Mouse (Mus musculus) kidney, adult 2 months (tissue): Measurements from ENCODE around the gene Tsr3. TPM values are rescaled to one million over a fixed set of nuclear protein-coding genes. Genes with fewer than 3 reads are reported as not detected.

Experiments
- DNase-seq: peaks from one replicate; pipeline ENCODE4 v3.0.0; 2021
- H3K27ac ChIP-seq: fragments of 200-500 bp; 2 replicates; pipeline ENCODE4 v1.5.1; 2012; ENCODE audit warnings: low read depth, low read length, control low read depth, inconsistent platforms; ENCODE audit not compliant: insufficient read depth
- H3K27me3 ChIP-seq: fragments of 200-500 bp; replicated peaks from 2 replicates; pipeline ENCODE4 v1.6.1; 2012; ENCODE audit warnings: mild to moderate bottlenecking, moderate library complexity, low read length, inconsistent platforms; ENCODE audit not compliant: control insufficient read depth, insufficient read depth
- H3K36me3 ChIP-seq: fragments of 200-500 bp; 2 replicates; pipeline ENCODE4 v1.6.1; 2012; ENCODE audit warnings: mild to moderate bottlenecking, moderate library complexity, low read length, inconsistent platforms; ENCODE audit not compliant: control insufficient read depth, insufficient read depth
- H3K4me1 ChIP-seq: fragments of 200-500 bp; 2 replicates; pipeline ENCODE4 v1.6.1; 2011; ENCODE audit warnings: low read length; ENCODE audit not compliant: control insufficient read depth, insufficient read depth
- H3K4me3 ChIP-seq: fragments of 200-500 bp; 2 replicates; pipeline ENCODE4 v1.5.1; 2011; ENCODE audit warnings: mild to moderate bottlenecking, low read depth, low read length, control low read depth; ENCODE audit not compliant: insufficient read depth
- CTCF ChIP-seq: fragments of 200-500 bp; conservative IDR thresholded peaks from 2 replicates; pipeline ENCODE4 v1.5.1; 2011; ENCODE audit warnings: low read depth, mild to moderate bottlenecking, control low read depth, low read length, moderate library complexity, mixed read lengths; ENCODE audit not compliant: insufficient read depth, insufficient read length
- POLR2A ChIP-seq: fragments of 200-500 bp; IDR thresholded peaks from one replicate; pipeline ENCODE4 v1.6.1; 2011; ENCODE audit warnings: low read depth, low read length, control low read depth
- WGBS: fragments of 180-500 bp; shearing (Covaris S2); methylation state at CpG from one replicate; pipeline ENCODE4 v1.1.7; 2018; 5-methylcytosine and 5-hydroxymethylcytosine counted together
- polyA plus RNA-seq: library from polyadenylated mRNA; depleted of rRNA; stranded (reverse); fragments of >200 nt; gene quantifications from 2 replicates; pipeline ENCODE4 v1.2.3, GENCODE M21; 2012; rRNA removed

The Tsr3 gene
- polyA plus RNA-seq, result 20.0 and 21.6 TPM in 2 replicates

DNA sequence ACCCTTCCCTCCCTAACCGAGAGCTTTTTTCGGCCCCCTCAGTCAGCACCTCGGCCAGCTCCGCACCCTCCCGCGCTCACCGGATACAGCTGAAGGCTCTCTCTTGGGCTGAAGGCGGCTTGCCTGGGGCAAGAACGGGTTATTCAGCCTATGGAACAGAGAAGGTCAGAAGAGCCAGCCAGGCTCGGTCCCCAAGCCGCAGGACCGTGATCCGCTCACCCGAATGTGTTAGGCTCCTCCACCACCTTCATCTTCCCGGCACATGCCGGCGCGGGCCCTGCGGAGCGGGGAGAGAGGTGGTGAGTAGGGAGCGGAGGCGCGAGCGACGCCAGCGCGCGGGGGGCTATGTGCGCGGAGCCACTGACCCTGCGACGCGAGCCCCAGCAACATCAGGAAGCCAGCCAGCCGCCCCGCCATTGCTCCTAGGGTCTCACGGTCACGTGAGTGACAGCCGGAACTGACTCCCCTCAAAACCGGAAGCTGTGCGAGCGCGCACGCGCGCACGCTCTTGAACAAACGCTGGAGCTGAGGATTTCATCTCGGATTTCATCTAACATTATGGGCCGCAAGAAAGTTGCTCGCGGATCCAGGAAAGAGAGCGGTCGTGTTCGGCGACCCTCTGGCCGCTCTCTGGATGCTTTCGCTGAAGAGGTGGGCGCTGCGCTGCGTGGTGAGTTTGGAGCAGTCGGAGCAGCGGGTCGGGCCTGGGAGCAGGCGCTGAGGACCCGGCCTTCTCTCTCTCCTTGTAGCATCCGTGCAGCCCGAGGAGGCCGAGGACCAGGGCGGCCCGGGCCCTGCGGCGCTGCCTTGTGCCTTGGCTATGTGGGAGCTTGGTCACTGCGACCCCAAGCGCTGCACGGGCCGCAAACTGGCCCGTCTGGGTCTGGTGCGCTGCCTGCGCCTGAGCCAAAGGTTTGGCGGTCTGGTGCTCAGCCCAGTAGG lies at the start of gene Tsr3, which contains the start of gene Gnptg:
Tsr3 (plus strand) TSS at position 476 of the 942 bp plus-strand sequence.
Gnptg (minus strand) TSS at position 430 of the 942 bp plus-strand sequence.
- Histone ChIP-seq H3K4me1 (no peaks in the 10 kb centered on the region), H3K27me3 (no peaks in the 10 kb centered on the region), H3K36me3 (no peaks in the 10 kb centered on the region), H3K27ac (peak within 1 kb of the TSS; percentile 26; the same call in 1 of the 2 replicates), H3K4me3 (peak within 1 kb of the TSS; percentile 78)
- DNase-seq, result peak; percentile 91
- WGBS, result under 1% methylated on average over 80 of the region's 80 CpGs
- TF ChIP-seq CTCF, result no peak
- TF ChIP-seq POLR2A, result no peak

DNA sequence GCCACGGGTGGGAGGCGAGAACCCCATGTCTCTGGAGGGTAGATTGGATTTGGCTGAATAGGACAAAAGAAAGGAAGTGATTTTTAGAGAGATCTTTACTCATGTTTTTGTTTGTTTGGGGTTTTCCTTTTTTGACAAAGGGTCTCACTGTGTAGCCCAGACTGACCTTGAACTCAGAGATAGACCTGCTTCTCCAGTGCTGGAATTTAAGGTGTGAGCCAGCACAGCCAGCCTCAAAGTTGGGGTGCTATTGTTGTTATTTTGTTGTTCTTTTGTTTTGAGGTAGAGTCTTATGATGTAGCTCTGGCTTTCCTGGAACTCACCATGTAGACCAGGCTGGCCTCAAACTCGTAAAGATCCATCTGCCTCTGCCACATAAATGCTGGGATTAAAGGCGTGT lies 37.6 kb upstream of the Tsr3 start:
- H3K27me3 ChIP-seq, result no peaks in the 10 kb centered on the region
- WGBS, result 97% methylated on average over 4 of the region's 4 CpGs
- H3K27ac ChIP-seq, result no peak overlapping the region
- H3K36me3 ChIP-seq, result no peaks in the 10 kb centered on the region; the same call in 1 of the 2 replicates
- H3K4me3 ChIP-seq, result no peak overlapping the region
- TF ChIP-seq POLR2A (no peak), CTCF (no peak)
- DNase-seq, result no peak
- H3K4me1 ChIP-seq, result no peaks in the 10 kb centered on the region

DNA sequence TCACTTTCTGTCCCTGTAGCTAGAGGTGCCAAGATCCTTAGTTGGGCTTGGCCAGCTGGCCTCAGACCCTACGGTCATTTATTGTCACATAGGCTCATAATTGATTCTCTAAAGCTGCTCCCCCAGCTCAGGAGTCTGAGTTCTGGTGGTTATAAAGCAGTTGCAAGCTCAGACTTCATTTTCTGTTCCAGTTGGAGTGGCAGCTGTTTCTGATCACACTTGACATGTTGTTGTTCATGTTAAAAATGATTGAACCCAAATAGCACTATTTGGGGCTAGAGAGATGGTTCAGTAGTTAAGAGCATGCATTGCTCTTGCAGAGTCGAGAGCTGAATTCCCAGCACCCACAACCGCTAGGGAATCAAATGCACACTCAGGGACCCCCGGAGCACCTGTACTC lies 30.0 kb upstream of the Tsr3 start:
- TF ChIP-seq CTCF, result no peak
- TF ChIP-seq POLR2A, result no peak

DNA sequence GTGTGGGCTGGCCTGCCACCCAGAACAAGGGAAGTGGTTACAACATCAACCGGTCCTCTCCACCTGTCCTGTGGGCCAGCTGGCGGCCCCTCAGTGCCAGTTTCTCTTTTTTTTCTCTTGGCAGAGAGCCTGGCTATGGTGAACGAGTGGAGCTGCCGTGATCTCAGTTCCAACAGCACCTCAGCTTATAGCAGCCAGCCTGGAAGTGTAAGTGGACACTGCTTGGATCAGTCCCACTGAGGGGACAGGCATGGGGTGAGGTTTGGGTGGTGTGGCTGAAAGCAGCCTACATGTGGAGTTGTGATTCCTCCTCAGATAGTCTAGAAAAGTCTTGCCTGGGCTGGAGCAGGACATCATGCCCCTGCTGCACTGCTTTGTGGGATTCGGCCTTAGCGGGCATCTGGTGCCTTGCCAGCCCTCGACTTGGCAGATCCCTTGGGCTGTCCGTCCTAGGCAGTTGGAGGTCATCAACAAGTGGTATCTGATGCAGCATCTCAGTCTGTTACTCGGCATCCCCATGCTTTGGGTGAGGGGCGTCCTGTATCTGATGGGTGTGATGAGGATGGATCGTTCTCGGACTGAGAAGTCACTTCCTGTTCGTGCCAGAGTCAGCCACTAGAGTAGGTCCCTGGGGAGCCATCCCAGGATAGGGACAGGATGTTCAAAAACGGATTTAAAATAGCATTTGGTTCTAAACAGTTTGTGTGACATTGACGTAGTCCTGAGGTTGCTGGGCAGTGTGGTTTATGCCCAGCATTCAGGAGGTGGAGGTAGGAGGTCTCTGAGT lies 29.1 kb upstream of the Tsr3 start:
- H3K27me3 ChIP-seq, result no peaks in the 10 kb centered on the region
- H3K27ac ChIP-seq, result peak overlapping the region; percentile 60
- 68% methylated on average over 15 of the region's 15 CpGs for WGBS
- peaks cover 2% of the 10 kb centered on the region; the same call in 1 of the 2 replicates for H3K36me3 ChIP-seq
- TF ChIP-seq POLR2A, result no peak
- TF ChIP-seq CTCF, result no peak
- H3K4me3 ChIP-seq, result no peak overlapping the region
- DNase-seq, result peak; percentile 87
- peaks cover 3% of the 10 kb centered on the region; the same call in 1 of the 2 replicates for H3K4me1 ChIP-seq

More for the DNA sequence above, 30.0 kb upstream of the Tsr3 start:
- no peaks in the 10 kb centered on the region; the same call in 1 of the 2 replicates for H3K36me3 ChIP-seq
- peak overlapping the region; percentile 30 for H3K27ac ChIP-seq
- DNase-seq, result peak; percentile 55
- no peaks in the 10 kb centered on the region for H3K27me3 ChIP-seq
- H3K4me1 ChIP-seq, result peaks cover 3% of the 10 kb centered on the region; the same call in 1 of the 2 replicates
- no peak overlapping the region for H3K4me3 ChIP-seq
- 80% methylated on average over 4 of the region's 4 CpGs for WGBS

DNA sequence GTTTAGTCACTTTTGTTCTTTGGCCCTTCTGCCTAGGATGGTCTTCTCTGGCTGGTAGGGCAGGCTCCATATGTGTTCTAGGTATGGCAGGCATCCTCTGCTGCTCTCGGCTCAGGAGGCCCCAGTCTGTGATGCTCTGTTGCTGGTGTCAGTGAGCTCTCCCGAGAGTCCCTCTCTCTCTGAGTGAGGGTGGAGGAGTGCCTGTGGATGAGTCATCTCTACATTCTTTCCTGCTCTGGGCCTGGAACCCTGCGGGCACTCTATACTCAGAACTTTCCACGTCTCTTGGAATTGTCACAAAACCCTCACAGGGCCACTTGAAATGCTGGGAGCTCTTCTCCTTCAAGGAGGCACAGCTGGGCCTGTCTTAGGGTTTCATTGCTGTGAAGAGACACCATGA lies 28.3 kb upstream of the Tsr3 start:
- WGBS, result 66% methylated on average over 4 of the region's 4 CpGs
- Histone ChIP-seq H3K36me3 (peaks cover 2% of the 10 kb centered on the region; the same call in 1 of the 2 replicates), H3K4me1 (peaks cover 3% of the 10 kb centered on the region; the same call in 1 of the 2 replicates), H3K27me3 (no peaks in the 10 kb centered on the region), H3K27ac (peak overlapping the region; percentile 60), H3K4me3 (no peak overlapping the region)
- DNase-seq, result no peak
- TF ChIP-seq POLR2A (no peak), CTCF (no peak)

DNA sequence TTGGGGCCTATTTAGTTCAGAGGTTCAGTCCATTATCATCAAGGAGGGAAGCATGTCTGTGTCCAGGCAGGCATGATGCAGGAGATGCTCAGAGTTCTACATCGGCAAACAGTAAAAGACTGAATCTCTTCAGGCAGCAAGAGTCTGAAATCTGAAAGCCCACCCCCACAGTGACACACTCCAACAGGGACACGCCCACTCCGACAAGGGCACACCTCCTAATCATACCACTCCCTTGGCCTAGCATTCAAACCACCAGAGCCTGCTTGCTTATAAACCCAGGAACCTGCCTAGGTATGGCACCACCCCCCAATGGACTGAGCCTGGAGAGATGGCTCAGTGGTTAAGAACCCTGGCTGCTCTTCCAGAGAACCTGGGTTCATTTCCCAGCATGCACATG lies 24.5 kb upstream of the Tsr3 start:
- H3K4me1 ChIP-seq, result peaks cover 3% of the 10 kb centered on the region; the same call in 1 of the 2 replicates
- DNase-seq, result no peak
- no peak overlapping the region for H3K27ac ChIP-seq
- WGBS, result 86% methylated on average over 3 of the region's 3 CpGs
- no peaks in the 10 kb centered on the region for H3K27me3 ChIP-seq
- H3K36me3 ChIP-seq, result peaks cover 2% of the 10 kb centered on the region; the same call in 1 of the 2 replicates
- TF ChIP-seq POLR2A (no peak), CTCF (no peak)
- H3K4me3 ChIP-seq, result no peak overlapping the region
